ENCODE assay signal across 36 mouse cellular contexts in genomic region chr1:87038477-87039070, GRCm38 (mm10). TPM values are rescaled to one million over a fixed set of nuclear protein-coding genes. Genes with fewer than 3 reads are reported as not detected.
DNase-seq lines count a peak whose midpoint lies in the region; ATAC-seq and TF ChIP-seq lines count a peak whose summit lies in the region.
"Had no signal": no experiment of that assay in that cellular context is flagged by ENCODE, and none has a peak within 500 bp of the region (broad histone marks: within the 10 kb centered on the region; RNA-seq: fewer than 3 reads in every experiment).

No protein-coding gene starts in this region.

- H3K9ac ChIP-seq in forebrain, embryonic 12.5 days: 0 out of 2 replicates have a peak overlapping the region, but pooled peaks have one; percentile 2
- no peak overlapping the region for H3K9ac ChIP-seq in forebrain, embryonic 16.5 days (replicated peaks; ENCODE audit: low read depth, low read length)
- H3K9ac ChIP-seq in intestine, embryonic 15.5 days: no peak overlapping the region
- H3K9ac ChIP-seq: embryonic facial prominence, embryonic 13.5 days; forebrain, embryonic 13.5 days; forebrain, postnatal 0 days; heart, embryonic 12.5 days; heart, embryonic 15.5 days; hindbrain, embryonic 13.5 days had no signal

- H3K36me3 ChIP-seq in forebrain, embryonic 12.5 days (replicated peaks): no peaks in the 10 kb centered on the region
- no peaks in the 10 kb centered on the region for H3K36me3 ChIP-seq in forebrain, embryonic 16.5 days (ENCODE audit: control insufficient read depth, insufficient read depth)
- H3K36me3 ChIP-seq in intestine, embryonic 15.5 days: no peaks in the 10 kb centered on the region
- H3K36me3 ChIP-seq: embryonic facial prominence, embryonic 10.5 days; embryonic facial prominence, embryonic 13.5 days; heart, embryonic 12.5 days; heart, embryonic 15.5 days; hindbrain, embryonic 10.5 days; hindbrain, embryonic 13.5 days had no signal

- no peak for ATAC-seq in forebrain, embryonic 12.5 days (ENCODE audit: low FRiP score)
- ATAC-seq in forebrain, embryonic 16.5 days: no peak
- 0 out of 2 replicates have a peak, but pooled peaks have one; percentile 6 for ATAC-seq in megakaryocyte progenitor cell, adult 5-6 weeks (replicated peaks; ENCODE audit: poor library complexity)
- no peak for ATAC-seq in intestine, embryonic 15.5 days
- ATAC-seq: forebrain, embryonic 13.5 days; forebrain, postnatal 0 days; hindbrain, embryonic 16.5 days; intestine, embryonic 16.5 days had no signal

- TF ChIP-seq CTCF in bone marrow macrophage, adult 2 months (IDR thresholded peaks at IDR 0.05; ENCODE audit: low read depth, low read length): no peak

- 88% methylated on average over 2 of the region's 2 CpGs for WGBS in forebrain, embryonic 12.5 days
- 95% methylated on average over 2 of the region's 2 CpGs for WGBS in forebrain, embryonic 16.5 days
- 88% methylated on average over 2 of the region's 2 CpGs for WGBS in intestine, embryonic 15.5 days

- peaks cover 29% of the 10 kb centered on the region for H3K4me1 ChIP-seq in forebrain, embryonic 12.5 days
- H3K4me1 ChIP-seq in forebrain, embryonic 16.5 days (replicated peaks; ENCODE audit: control insufficient read depth, insufficient read depth, low read length): peaks cover 10% of the 10 kb centered on the region
- peaks cover 44% of the 10 kb centered on the region for H3K4me1 ChIP-seq in bone marrow macrophage, adult 2 months (ENCODE audit: control insufficient read depth, insufficient read depth, low read length)
- peaks cover 18% of the 10 kb centered on the region for H3K4me1 ChIP-seq in intestine, embryonic 15.5 days (replicated peaks)

- H3K9me3 ChIP-seq in forebrain, embryonic 12.5 days: no peaks in the 10 kb centered on the region
- H3K9me3 ChIP-seq in forebrain, embryonic 16.5 days (ENCODE audit: control insufficient read depth, low read length): no peaks in the 10 kb centered on the region
- H3K9me3 ChIP-seq in intestine, embryonic 15.5 days: no peaks in the 10 kb centered on the region
- H3K9me3 ChIP-seq: embryonic facial prominence, embryonic 10.5 days; embryonic facial prominence, embryonic 13.5 days; forebrain, embryonic 13.5 days; heart, embryonic 12.5 days; heart, embryonic 15.5 days; hindbrain, embryonic 10.5 days; hindbrain, embryonic 13.5 days had no signal

- no peak overlapping the region for H3K4me3 ChIP-seq in forebrain, embryonic 12.5 days (replicated peaks)
- no peak overlapping the region for H3K4me3 ChIP-seq in forebrain, embryonic 16.5 days (replicated peaks; ENCODE audit: low read length)
- no peak overlapping the region for H3K4me3 ChIP-seq in bone marrow macrophage, adult 2 months (ENCODE audit: insufficient read depth, low read length)
- H3K4me3 ChIP-seq in intestine, embryonic 15.5 days (replicated peaks): no peak overlapping the region
- H3K4me3 ChIP-seq: embryonic facial prominence, embryonic 10.5 days; embryonic facial prominence, embryonic 13.5 days; erythroblast, embryonic 14.5 days; forebrain, embryonic 13.5 days; gastrocnemius, adult 2 months; heart, embryonic 12.5 days; heart, embryonic 15.5 days; hindbrain, embryonic 10.5 days; hindbrain, embryonic 13.5 days had no signal

- H3K4me2 ChIP-seq in forebrain, embryonic 12.5 days: no peak overlapping the region
- no peak overlapping the region for H3K4me2 ChIP-seq in forebrain, embryonic 16.5 days (ENCODE audit: low read length)
- H3K4me2 ChIP-seq in intestine, embryonic 15.5 days (replicated peaks): no peak overlapping the region
- H3K4me2 ChIP-seq: embryonic facial prominence, embryonic 13.5 days; forebrain, embryonic 13.5 days; heart, embryonic 12.5 days; heart, embryonic 15.5 days; hindbrain, embryonic 13.5 days had no signal

- no peak overlapping the region for H3K27ac ChIP-seq in forebrain, embryonic 12.5 days
- no peak overlapping the region for H3K27ac ChIP-seq in forebrain, embryonic 16.5 days (ENCODE audit: low read length)
- H3K27ac ChIP-seq in bone marrow macrophage, adult 2 months (ENCODE audit: insufficient read depth, low read depth, low read length): 0 out of 2 replicates have a peak overlapping the region, but pooled peaks have one; percentile 5
- no peak overlapping the region for H3K27ac ChIP-seq in intestine, embryonic 15.5 days
- H3K27ac ChIP-seq: embryonic facial prominence, embryonic 10.5 days; embryonic facial prominence, embryonic 13.5 days; forebrain, embryonic 13.5 days; gastrocnemius, adult 2 months; heart, embryonic 15.5 days; hindbrain, embryonic 13.5 days had no signal

- TF ChIP-seq POLR2A in bone marrow macrophage, adult 2 months (IDR thresholded peaks at IDR 0.05; ENCODE audit: borderline replicate concordance, low read depth, low read length): no peak

- intact Hi-C loops in left cerebral cortex, postnatal 14 days (cut with DNase I): no loop called here

- no peak for DNase-seq in left cerebral cortex, postnatal 14 days (ENCODE audit: low spot score in 2 of 2)
- DNase-seq: adrenal gland, postnatal 10 days; adrenal gland, postnatal 36 days; B cell, adult 2 months; cerebellum, adult 11 months; cerebellum, adult 2 months; cerebellum, adult 9-11 months; cerebellum, postnatal 25 days; embryo, embryonic 11 days; forebrain, postnatal 0 days; gastrocnemius, adult 2 months; gastrocnemius, postnatal 14 days; heart, adult 18-20 months; heart, postnatal 10 days; heart, postnatal 36 days had no signal

- no peaks in the 10 kb centered on the region for H3K27me3 ChIP-seq in forebrain, embryonic 12.5 days
- no peaks in the 10 kb centered on the region for H3K27me3 ChIP-seq in forebrain, embryonic 16.5 days (replicated peaks; ENCODE audit: control insufficient read depth, insufficient read depth, low read length)
- no peaks in the 10 kb centered on the region for H3K27me3 ChIP-seq in intestine, embryonic 15.5 days (replicated peaks)
- H3K27me3 ChIP-seq: CH12.LX; embryonic facial prominence, embryonic 13.5 days; forebrain, embryonic 13.5 days; heart, embryonic 12.5 days; heart, embryonic 15.5 days; hindbrain, embryonic 13.5 days; Patski had no signal

RNA-seq across cellular contexts. Expression of gene Alppl2, which starts 51.2 kb away (rescaled TPM):
- not detected in 2 replicates for polyA plus RNA-seq in forebrain, embryonic 12.5 days (2016; fragmentation: Nextera tagmentation; extraction: Ambion mirVana)
- not detected in 2 replicates for polyA plus RNA-seq in forebrain, embryonic 16.5 days (2015; fragmentation: Nextera tagmentation; extraction: Ambion mirVana)
- polyA plus RNA-seq in bone marrow macrophage, adult 2 months (2012; ENCODE audit: insufficient read depth, insufficient read length, missing spikeins): not detected in 2 replicates
- total RNA-seq in megakaryocyte progenitor cell, adult 5-6 weeks (2015): not detected in 2 replicates
- total RNA-seq in megakaryocyte progenitor cell, adult 5-6 weeks (2017): not detected in 2 replicates
- not detected in 2 replicates for polyA plus RNA-seq in intestine, embryonic 15.5 days (2015; fragmentation: Nextera tagmentation; extraction: Ambion mirVana)
- not detected for total RNA-seq in left cerebral cortex, postnatal 14 days (2021)
- total RNA-seq: adrenal gland, adult 18-20 months; adrenal gland, postnatal 10 days; adrenal gland, postnatal 36 days; CH12.LX; forebrain, postnatal 0 days; gastrocnemius, adult 2 months; gastrocnemius, postnatal 14 days; gastrocnemius, postnatal 4 days; heart, adult 18-20 months; heart, postnatal 10 days; heart, postnatal 36 days had no signal
- polyA plus RNA-seq: cerebellum, adult 2 months; cortical plate, adult 2 months; embryonic facial prominence, embryonic 10.5 days; embryonic facial prominence, embryonic 13.5 days; erythroblast, embryonic 14.5 days; forebrain, embryonic 13.5 days; forebrain, postnatal 0 days; frontal cortex, adult 2 months; heart, embryonic 12.5 days; heart, embryonic 15.5 days; hindbrain, embryonic 10.5 days; hindbrain, embryonic 13.5 days; hindbrain, embryonic 16.5 days; intestine, embryonic 16.5 days; Patski had no signal
